Mouse (Mus musculus) urinary bladder, postnatal 10 days (tissue): ENCODE results near the gene Acadl.

Experiments used
- DNase-seq: peaks from one replicate; pipeline ENCODE4 v3.0.0; 2022; ENCODE audit warnings: low spot score

The Acadl gene

DNA sequence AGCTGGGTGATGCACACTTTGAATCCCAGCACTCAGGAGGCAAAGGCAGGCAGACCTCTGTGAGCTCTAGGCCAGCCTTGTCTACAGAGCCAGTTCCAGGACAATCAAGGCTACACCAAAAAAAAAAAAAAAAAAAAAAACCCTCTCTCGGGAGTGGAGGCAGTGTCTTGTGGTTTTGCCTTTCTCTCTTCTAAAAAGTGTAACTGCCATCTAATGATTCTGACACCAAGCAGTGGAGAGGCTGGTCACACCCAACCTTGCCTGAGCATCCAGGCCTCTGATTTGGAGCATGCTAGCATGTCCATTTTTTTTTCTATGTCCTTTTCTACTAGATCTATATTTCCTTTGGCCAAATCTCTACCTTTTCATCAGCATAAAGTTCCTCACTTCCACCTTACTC lies 23.9 kb downstream of the Acadl start:
- DNase-seq, result no peak

DNA sequence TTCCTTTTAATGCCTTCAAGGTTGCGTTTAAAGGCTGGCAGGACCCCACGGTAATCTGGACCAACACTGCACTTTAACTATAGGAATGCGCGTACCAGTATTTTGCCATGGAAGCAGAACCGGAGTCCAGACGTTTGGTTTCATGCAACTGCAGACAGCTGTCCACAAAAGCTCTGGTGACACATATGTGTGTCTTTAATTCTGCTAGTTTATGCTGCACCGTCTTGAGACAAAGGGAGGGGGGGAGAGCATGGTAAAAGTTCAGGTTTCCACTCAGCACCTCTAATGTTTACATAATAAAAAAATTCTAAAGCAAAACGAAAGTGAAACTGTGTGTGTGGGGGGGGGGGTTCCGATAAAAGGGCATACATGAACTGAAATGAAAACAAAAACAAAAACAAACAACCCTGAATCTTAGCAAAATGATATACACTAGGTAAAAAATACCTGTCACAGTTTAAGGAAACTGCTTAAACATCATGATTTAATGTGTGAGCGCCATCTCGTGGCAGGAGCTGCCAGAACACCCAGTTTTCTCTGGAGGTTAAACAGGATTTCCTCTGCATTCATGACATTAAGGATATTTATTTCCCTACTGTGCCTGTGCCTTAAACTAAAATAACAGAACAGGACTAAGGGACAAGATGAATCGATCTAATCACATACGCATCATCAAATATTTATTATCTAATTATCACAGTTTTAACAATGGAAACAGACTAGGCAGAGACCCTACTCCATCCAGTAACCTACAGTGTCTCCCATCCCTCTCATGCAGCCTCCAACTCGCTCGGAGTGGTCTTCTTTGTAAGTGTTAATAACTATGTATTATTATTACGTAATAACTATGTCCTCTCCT lies 24.7 kb downstream of the Acadl start:
- peak; percentile 54 for DNase-seq

DNA sequence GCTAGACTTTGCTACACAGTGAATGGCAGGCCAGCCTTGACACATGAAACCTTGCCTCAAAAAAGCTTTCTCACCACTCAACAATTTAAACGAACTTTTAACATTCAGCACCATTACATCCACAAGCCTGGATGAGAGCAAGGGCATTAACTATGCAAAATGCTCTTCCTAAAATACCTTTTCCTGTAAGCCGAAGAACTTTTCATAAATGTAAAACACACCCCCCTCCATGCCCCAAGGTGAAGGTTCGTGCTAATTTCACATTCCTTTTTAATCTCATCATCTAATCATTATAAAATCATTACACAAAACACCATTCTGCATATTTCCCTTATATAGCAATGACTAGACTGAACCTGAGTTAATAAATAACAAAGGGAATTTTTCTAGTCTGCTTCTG lies 25.9 kb downstream of the Acadl start:
- DNase-seq, result no peak

DNA sequence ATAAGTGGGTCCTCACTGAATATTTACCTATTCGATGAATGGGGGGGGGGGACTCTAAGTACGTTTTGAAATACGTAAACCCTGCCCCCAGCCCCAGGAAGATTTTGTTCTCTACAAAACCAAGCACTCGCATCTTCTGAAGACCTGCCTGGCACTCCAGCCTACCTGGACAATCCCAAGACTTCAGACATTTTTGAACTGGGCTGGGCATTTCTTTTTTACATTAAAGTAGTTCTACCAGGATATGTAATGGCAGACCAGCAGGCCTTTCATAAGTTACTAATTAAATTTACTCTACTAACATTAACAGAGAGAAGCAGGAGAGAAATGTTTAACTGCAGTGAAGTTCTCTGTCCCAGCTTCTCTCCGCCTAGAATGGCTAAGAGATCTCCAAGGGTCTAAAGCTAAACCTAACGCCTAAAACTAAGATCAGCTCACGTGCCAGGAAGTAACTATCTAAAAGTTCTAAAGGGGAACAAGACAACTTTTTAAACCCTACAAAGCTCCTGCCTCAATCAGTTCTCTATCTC lies 30.4 kb downstream of the Acadl start:
- DNase-seq, result no peak

DNA sequence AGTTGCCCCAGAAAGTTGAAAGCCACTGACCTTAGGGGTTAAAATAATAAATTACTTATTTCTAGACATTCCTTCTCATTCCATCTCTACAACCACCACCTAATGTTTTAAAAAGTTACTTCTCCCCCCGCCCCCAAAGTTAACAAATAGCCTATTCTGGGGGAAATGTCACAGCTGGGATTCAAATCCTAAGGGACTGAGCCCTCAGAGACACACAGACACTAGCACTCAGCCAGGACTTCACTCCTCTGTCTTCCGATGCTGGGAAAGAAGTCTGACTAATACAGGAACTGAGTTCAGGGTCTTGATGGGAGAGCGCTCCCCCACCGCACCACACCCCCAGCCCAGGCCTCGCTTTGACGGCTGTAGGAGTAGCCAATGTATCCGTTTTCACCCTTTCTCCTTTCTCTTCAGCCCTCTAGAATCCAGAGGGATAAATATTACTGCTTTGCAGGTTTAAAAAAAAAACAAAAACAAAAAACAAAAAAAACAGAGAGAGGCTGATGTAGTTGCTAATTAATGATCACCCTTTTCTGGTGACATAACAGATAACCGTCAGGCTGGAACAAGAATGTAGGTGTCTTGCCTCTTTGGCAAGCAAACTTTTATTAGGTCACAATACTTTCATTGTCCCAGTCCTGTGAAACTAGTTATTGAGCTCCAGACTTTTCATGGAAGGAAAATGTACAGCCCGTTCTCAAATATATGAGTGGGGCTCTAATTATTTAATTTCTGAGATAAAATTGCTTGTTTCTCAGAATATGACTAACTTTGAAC lies 31.1 kb downstream of the Acadl start:
- no peak for DNase-seq

DNA sequence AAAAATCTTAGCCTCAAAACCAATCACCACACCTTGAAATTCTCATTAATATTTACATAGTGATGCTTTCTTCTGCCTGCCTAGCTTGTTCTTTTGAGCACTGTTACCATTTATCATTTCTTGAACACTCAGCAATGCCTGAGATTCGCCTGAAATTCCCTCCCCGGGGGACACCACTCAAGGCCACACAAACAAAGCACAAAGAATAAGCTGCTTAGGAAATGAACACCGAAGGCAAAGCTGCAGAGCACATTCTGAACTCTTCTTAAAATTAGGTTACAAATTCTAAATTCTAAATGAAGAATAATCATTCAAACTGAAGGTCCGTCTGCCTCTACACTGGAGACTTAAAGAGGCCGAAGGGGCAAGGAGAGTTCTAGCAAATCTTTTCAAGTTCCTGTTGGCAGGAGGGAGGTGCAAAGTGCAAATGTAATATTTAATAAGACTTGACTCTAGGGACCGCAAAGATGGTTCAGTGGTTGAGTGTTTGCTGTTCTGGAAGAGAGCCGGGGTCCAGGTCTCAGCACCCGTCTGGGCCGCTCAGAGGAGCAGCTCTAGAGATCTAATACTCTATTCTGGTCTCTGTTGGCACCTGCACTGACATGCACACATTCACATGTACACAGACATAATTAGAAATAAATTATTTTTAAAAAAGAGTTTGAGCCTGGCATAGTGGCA lies 33.5 kb downstream of the Acadl start:
- no peak for DNase-seq

DNA sequence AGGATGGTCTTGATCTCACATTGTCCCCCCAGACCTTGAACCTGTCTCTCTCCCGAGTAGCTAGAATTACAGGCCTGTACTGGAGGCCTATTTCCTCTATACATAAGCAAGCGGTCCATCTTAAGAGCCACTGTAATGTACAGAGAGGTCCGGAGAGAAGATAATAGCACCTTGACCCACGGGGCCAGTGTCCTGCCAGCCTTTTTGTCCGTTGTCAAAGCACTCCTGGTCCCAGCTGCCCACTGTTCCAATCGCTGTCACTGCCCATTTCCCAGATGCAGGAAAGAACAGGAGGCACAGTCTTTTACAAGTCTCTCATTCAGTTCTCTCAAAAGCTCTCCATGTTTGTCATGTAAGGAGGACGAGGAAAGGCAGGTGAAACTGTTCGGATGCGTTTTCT lies 41.1 kb downstream of the Acadl start:
- no peak for DNase-seq

DNA sequence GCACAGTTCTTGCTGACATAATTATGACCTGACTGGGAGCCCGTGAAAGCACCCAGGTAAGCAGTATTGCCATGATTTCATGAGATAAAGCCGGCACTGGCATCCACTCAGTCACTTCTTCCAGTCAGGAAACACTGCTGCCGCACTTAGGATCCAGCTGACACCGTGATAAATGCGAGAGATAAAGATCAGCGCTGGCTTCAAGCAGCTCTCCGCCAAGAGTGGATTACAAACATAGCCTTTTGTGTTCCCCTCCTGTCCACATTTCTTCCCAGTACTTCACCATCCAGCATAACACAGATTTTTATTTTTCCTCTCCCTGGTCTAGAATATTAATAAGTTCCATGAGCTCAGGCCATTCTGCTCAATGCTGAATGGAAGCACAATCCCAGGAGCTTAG lies 42.8 kb downstream of the Acadl start:
- no peak for DNase-seq

DNA sequence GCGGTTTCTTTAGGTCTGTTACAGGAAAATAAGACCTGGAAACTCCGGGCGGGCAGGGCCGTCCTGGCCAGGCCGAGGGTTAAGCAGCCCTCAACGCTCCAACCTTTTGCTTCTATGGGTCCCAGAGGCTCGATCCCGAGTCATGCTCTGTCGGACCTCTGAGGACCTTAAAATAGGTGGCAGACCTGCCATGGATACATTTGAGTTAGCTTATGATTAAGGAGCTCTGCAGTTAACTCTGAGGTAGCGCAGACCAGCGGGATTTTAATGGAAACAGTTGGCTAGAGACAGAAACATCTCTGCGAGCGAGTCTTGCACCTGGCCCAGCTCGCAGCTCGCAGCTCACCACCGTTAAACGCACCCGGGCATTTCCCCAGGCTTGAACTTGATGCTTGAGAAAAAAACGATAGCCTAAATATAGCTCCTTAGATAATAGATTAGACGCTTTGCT lies 45.2 kb downstream of the Acadl start:
- no peak for DNase-seq

DNA sequence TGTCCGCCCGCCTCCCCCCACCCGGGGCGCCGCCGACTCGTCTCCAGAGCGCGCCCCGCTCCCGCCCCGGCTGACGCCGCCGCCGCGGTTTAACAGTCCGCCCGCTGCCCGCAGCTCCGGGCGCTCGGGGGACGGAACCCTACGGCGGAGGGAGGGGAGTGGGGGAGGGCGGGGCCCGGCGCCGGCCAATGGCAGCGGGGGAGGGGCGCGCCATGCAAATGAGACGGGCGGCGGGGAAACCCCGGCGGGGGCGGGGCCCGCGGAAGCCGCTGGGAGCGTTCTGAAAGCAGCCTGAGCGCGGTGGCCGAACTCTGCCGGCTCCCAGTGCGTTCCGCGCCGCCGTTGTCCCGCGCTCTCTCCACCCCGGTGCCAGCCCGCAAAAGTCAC lies 45.6 kb downstream of the Acadl start, which contains the start of gene Kansl1l:
Gene Kansl1l, minus strand, starts transcription at position 110 of the 387 bp plus-strand sequence.
- DNase-seq, result peak; percentile 82

DNA sequence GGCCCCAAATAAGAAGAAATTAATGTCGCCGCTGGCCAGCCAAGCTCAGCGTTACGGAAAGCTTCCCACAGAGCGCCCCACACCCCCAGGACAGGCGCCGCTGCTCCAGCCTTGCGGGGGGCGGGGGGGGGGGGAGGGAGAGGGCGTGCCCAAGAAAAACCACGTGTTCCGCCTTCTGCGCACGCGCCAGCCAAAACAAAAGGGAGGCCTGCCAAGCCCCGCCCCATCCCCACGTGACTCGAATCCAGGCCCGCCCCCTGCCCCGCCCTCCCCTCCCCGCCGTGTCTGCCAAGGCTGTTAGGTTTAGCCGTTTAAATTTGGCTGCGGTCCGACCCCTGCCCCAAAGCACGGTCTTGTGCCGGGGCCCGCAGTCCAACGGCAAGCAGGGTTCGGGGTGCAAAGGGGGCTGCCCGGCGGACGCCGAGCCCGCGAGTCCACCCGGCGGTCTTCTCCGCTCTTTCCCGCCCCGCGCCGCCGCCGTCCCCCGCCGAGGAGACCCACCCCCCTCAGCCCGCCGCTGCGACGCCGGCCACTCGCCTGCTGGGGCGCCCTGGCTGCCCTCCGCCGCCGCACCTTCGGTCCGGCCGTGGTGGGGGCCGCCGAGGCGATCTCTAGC lies 46.1 kb downstream of the Acadl start:
- DNase-seq, result peak; percentile 90

DNA sequence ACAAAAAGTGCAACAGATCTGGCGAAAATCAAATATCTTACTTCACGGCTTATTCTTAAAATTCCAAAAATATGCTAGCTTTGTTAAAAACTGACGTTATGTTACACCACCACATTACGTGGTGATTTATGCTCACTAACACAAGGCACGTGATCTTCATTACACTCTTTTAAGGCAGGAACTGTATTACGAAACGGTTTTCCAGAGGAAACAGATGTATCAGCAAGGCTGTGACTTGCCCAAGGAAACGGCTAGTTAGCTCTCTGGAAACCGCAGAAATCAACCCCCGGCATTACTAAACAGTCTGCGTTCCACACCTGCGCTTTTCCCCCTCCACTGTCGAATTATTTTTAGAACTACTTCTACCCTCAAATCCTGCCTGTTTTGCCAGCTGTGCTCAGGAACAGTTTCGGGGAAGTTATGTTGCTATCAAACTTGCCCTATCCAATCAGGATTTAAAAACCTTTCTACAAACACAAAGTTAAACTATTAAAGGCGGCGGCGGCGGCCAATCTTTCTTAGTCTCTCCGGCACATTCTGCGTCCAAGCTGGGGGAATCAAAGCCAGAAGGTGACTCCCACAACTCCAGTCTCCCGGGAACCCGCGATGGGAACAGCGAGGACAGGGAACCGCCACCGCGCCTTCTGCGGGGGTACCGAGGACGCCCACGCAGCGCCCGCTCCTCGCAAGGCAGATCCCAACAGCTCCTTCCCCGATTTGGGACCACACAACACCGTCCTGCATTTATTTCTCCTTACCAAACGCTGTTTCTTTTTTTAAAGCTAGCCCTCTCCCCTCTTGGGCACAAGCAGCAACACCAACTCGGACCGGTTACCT lies 46.9 kb downstream of the Acadl start:
- no peak for DNase-seq

DNA sequence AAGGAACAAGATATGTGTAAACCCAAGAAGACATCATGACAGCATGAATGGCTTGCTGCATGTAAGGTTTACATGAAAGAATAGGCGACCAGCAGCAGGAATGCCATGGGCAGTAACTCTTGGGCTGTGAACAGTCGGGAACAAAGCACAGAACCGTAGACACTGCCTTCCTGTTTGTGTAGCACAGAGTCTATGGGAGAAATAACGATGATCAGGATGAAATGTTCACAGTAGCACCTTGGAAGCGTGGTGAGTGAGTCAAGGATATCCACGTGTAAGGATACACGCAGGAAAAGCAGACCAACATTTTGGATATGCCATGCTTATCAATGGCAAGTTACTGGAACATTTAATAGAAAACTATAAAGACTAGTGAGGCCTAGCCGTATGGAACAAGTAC lies 48.3 kb downstream of the Acadl start:
- no peak for DNase-seq

DNA sequence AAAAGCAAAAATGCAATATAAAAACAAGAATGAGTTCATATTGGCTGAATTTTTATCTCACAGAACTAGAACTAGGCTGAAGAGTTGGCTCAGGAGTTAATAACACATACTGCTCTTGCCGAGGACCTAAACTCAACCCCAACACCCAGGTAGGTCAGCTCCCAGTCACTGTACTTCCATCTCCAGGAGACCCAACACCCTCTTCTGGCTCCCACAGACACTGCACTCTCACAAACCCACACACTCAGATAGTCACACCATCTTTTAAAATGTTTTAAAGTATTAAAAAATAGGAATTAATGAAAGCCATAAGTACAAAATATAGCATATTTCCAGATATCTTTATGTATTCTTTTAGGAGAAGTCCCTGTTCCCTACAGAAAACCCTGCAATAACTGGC lies 49.9 kb downstream of the Acadl start:
- DNase-seq, result no peak

DNA sequence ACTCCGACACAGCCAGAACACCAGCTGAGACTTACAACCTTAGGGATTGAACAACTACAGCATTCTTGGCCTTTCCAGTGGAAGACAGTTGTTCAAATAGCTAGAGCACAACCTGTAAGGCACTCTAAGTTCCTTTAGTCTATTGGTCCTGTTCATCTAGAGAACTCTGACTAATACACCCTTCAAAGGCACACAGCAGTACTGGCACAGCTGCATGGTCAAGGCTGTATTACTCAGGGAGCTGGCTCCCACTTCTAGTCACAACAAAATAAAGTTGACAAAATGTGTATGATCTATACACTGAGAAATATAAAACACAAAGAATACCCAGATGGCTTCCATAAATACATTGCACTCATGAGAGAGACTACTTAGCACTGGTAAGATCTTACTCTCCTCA lies 56.3 kb downstream of the Acadl start:
- no peak for DNase-seq

DNA sequence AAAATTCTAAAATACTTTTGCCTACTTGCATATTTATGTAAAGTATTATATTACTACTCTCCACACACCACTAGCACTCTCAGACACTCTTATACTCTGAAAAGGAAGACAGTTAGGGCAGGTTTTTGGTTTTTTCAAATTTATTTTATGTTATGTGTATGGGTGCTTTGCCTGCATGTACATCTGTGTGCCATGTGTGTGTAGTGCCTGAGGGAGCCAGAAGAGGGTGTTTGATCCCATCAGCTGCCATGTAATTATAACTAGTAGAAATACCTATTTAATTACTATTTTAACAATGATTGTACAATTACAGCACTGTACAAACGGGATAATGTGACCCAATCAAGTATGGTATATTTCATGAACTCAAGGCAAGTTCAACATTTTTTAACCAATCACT lies 57.7 kb downstream of the Acadl start:
- no peak for DNase-seq

DNA sequence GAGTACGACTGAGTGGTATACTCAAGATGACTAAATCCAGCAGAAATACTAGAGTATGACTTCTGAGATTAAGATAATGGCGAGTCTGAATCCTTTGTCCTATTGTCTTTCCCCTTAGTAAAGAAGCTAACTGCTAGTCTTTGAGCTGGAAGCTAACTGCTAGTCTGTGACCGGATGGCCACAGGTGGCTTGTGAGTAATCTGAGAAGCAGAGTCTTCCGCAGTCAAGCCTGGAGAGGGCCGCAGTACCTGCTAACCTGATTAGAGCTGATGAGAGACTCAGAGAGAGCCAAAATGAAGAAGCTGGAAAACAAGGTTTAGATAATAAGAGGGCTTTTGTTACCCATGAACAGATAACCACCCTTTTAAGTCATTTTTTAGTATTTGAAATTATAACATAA lies 58.4 kb downstream of the Acadl start:
- no peak for DNase-seq

DNA sequence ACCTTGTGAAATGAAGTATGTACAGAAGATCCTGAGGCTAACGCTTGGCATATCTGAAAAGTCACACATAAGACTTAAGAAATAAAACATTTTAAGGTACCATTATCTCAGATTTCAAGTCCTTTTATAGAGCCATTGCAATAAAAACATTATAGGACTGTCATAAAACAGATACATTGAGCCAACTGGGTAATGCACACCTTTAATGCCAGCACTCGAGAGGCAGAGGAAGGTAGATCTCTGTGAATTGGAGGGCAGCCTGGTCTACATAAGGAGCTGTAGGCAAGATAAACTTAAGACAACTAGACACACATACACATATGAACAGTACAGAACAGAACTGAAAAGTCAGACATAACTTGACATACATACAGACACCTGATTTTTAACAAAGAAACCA lies 65.1 kb downstream of the Acadl start:
- DNase-seq, result no peak

DNA sequence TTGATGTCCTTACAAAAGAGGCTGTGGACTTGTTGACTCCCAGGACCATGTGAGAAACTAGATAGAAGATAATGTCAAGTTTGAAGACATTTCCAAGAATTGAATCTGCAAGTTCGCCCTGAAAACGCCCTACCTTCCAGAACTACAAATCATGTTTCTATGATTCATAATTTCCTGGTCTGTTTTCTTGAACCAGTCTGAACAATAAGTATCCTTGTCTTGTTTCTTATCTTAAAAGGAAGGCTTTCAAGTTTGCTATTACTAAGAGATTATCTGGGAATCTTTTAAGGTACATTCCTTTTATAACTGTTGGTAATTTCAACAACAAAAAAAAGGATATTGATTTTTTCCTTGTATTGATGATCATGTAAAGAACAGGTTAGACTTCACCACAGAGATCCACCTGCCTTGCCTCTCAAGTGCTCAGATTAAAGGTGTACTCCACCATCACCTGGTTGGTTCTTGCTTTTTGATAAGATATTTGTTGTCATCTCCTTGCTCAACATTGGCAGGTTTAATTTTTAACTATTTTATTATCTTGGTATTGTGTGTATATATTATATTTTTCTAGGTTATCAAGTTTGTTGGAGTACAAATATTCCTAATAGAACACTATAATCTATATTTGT lies 70.1 kb downstream of the Acadl start:
- DNase-seq, result no peak

DNA sequence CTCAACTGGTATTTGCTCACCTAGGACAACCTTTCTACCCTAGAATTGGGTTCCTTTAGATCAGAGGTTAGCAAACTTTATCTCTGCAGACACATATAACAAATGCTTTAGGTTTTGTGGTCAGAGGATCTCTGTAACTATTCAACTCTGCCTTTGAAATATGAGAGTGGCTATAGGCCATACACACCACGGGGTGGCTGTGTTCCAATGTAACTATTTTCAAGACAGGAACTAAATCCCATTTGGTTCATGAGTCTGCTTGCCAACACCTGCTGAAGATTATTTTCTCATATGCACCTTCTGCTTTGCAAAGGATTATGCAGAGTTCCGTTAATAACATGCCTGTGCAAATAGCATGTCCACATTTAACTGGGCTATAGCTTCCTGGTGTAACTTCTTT lies 80.8 kb downstream of the Acadl start:
- DNase-seq, result no peak

DNA sequence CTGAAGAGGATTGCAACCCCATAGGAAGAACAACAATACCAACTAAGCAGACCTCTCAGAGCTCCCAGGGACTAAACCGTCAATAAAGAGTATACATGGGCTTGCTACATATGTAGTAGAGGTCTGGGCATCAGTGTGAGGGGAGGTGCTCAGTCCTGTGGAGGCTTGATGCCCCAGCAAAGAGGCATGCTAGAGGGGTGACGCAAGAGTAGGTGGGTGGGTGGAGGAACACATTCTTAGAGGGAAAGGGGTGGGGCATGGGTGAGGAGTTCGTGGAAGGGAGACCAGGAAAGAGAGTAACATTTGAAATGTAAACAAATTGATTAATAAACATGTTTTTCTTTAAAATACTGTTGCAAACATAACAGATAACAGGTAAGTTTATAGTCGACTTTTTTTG lies 82.0 kb downstream of the Acadl start:
- DNase-seq, result no peak
